ENCODE assay signal across 8 mouse cellular contexts in the genomic region with DNA sequence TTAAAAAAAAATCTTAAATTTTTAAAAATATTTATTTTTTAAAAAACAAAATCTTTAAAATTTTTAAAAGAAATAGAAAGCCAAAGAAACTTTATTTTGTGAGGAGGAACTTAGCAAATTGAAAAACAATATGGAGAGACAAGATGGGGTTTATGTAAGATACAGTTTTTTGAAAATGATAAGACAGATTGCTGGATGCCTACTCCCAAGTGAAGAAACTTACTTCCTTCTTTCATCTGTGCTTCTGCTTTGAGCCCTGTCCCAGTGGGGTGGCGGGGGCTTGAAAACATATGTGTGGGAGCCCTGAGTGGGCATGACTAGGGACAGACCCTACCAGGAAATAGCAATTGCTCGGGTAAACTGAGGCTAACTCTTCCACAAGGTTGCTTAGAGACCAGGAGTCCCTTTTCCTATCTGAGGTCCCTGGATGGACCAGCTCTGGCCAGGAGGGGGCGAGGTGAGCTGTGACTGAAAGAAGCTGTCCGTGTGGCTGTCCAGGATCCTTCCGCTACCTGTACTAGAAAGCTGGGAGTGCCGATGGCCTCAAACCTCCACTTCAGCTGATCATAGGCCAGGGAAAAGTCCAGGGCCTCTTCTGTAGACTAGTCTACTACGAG. TPM values are rescaled to one million over a fixed set of nuclear protein-coding genes. Genes with fewer than 3 reads are reported as not detected.
DNase-seq lines count a peak whose midpoint lies in the region; ATAC-seq and TF ChIP-seq lines count a peak whose summit lies in the region.

No protein-coding gene starts in this region.

- peaks cover 5% of the 10 kb centered on the region for H3K4me1 ChIP-seq in cortical plate, adult 2 months (ENCODE audit: control insufficient read depth, insufficient read depth, low read length)
- H3K4me1 ChIP-seq in liver, embryonic 11.5 days (replicated peaks; ENCODE audit: control insufficient read depth, insufficient read depth, low read length): peaks cover 23% of the 10 kb centered on the region
- peaks cover 16% of the 10 kb centered on the region for H3K4me1 ChIP-seq in neural tube, embryonic 11.5 days (ENCODE audit: control insufficient read depth, insufficient read depth, low read length)

- 13% methylated on average over 7 of the region's 7 CpGs for WGBS in liver, embryonic 11.5 days
- 18% methylated on average over 7 of the region's 7 CpGs for WGBS in neural tube, embryonic 11.5 days

- H3K9me3 ChIP-seq in liver, embryonic 11.5 days (ENCODE audit: control insufficient read depth, low read length): no peaks in the 10 kb centered on the region
- no peaks in the 10 kb centered on the region for H3K9me3 ChIP-seq in neural tube, embryonic 11.5 days (ENCODE audit: control insufficient read depth, low read length)

- no peak overlapping the region for H3K9ac ChIP-seq in liver, embryonic 11.5 days (ENCODE audit: low read depth, low read length)
- no peak overlapping the region for H3K9ac ChIP-seq in neural tube, embryonic 11.5 days (ENCODE audit: low read length)

- ATAC-seq in hematopoietic stem cell, adult 5-6 weeks (replicated peaks in 1 of 2; ENCODE audit: insufficient read depth in 1 of 2, low FRiP score in 2 of 2, low TSS enrichment in 1 of 2, low read depth in 1 of 2, poor library complexity in 2 of 2, severe bottlenecking in 2 of 2): peak; percentile 20 to 47; a peak in 2 of 4 replicates
- ATAC-seq in liver, embryonic 11.5 days (replicated peaks; ENCODE audit: low FRiP score): no peak
- ATAC-seq in neural tube, embryonic 11.5 days (ENCODE audit: insufficient read depth, low FRiP score, low TSS enrichment): no peak

- no peak overlapping the region for H3K4me3 ChIP-seq in cortical plate, adult 2 months (ENCODE audit: insufficient read depth, low read length)
- no peak overlapping the region for H3K4me3 ChIP-seq in liver, embryonic 11.5 days (ENCODE audit: low read depth, low read length)
- no peak overlapping the region for H3K4me3 ChIP-seq in neural tube, embryonic 11.5 days (ENCODE audit: low read depth, low read length)

- TF ChIP-seq POLR2A in cortical plate, adult 2 months (IDR thresholded peaks at IDR 0.05; ENCODE audit: extremely low read depth, insufficient read depth, low read length): no peak

- no peaks in the 10 kb centered on the region for H3K36me3 ChIP-seq in liver, embryonic 11.5 days (ENCODE audit: control insufficient read depth, insufficient read depth, low read length)
- no peaks in the 10 kb centered on the region for H3K36me3 ChIP-seq in neural tube, embryonic 11.5 days (ENCODE audit: control insufficient read depth, insufficient read depth, low read length)

- TF ChIP-seq CTCF in cortical plate, adult 2 months (IDR thresholded peaks at IDR 0.05; ENCODE audit: extremely low read depth, insufficient read depth, low read length): peak; percentile 60

- no peak overlapping the region for H3K27ac ChIP-seq in cortical plate, adult 2 months (ENCODE audit: insufficient read depth, low read length)
- H3K27ac ChIP-seq in liver, embryonic 11.5 days (ENCODE audit: low read depth, low read length): no peak overlapping the region
- H3K27ac ChIP-seq in neural tube, embryonic 11.5 days (ENCODE audit: low read depth, low read length): no peak overlapping the region

- DNase-seq in left cerebral cortex, adult 18-20 months (ENCODE audit: low spot score in 2 of 2): peak; percentile 57 to 59
- DNase-seq in left cerebral cortex, adult 11 months (ENCODE audit: low spot score): no peak
- peak; percentile 71 for DNase-seq in NIH3T3 (ENCODE audit: low read depth)
- DNase-seq in liver, embryonic 11.5 days (ENCODE audit: low spot score): peak; percentile 74
- DNase-seq in neural tube, embryonic 11.5 days (ENCODE audit: low spot score): peak; percentile 66
- DNase-seq in thymus, postnatal 4 days: peak; percentile 77

- H3K4me2 ChIP-seq in liver, embryonic 11.5 days: no peak overlapping the region
- H3K4me2 ChIP-seq in neural tube, embryonic 11.5 days (ENCODE audit: low read depth): no peak overlapping the region

- H3K27me3 ChIP-seq in liver, embryonic 11.5 days (replicated peaks; ENCODE audit: control insufficient read depth, insufficient read depth, low read length): no peaks in the 10 kb centered on the region
- no peaks in the 10 kb centered on the region for H3K27me3 ChIP-seq in neural tube, embryonic 11.5 days (ENCODE audit: control insufficient read depth, insufficient read depth, low read length)

RNA-seq across cellular contexts. Expression of gene Arf1, which starts 2.2 kb away (rescaled TPM):
- total RNA-seq in left cerebral cortex, adult 18-20 months (2021): 100 to 1,000 TPM; 451 to 469 TPM
- 569 and 571 TPM in 2 replicates for polyA plus RNA-seq in cortical plate, adult 2 months (2012; rRNA removed)
- 237 and 263 TPM in 2 replicates for total RNA-seq in hematopoietic stem cell, adult 5-6 weeks (2017)
- 505 and 548 TPM in 2 replicates for polyA plus RNA-seq in liver, embryonic 11.5 days (2014; fragmentation: Nextera tagmentation; extraction: Ambion mirVana)
- 656 and 670 TPM in 2 replicates for polyA plus RNA-seq in neural tube, embryonic 11.5 days (2014; fragmentation: Nextera tagmentation; extraction: Ambion mirVana)

RNA-seq across cellular contexts. Expression of gene 2310033P09Rik, which starts 22.1 kb away (rescaled TPM):
- total RNA-seq in left cerebral cortex, adult 18-20 months (2021): 10 to 100 TPM; 20.6 to 21.2 TPM
- 29.5 and 31.0 TPM in 2 replicates for polyA plus RNA-seq in cortical plate, adult 2 months (2012; rRNA removed)
- 16.6 and 23.1 TPM in 2 replicates for total RNA-seq in hematopoietic stem cell, adult 5-6 weeks (2017)
- 38.4 and 41.3 TPM in 2 replicates for polyA plus RNA-seq in liver, embryonic 11.5 days (2014; fragmentation: Nextera tagmentation; extraction: Ambion mirVana)
- polyA plus RNA-seq in neural tube, embryonic 11.5 days (2014; fragmentation: Nextera tagmentation; extraction: Ambion mirVana): 31.0 and 33.1 TPM in 2 replicates

RNA-seq across cellular contexts. Expression of gene Mrpl55, which starts 28.0 kb away (rescaled TPM):
- total RNA-seq in left cerebral cortex, adult 18-20 months (2021): 10 to 100 TPM; 43.8 to 44.4 TPM
- 53.6 and 57.1 TPM in 2 replicates for polyA plus RNA-seq in cortical plate, adult 2 months (2012; rRNA removed)
- 47.6 and 49.0 TPM in 2 replicates for total RNA-seq in hematopoietic stem cell, adult 5-6 weeks (2017)
- polyA plus RNA-seq in liver, embryonic 11.5 days (2014; fragmentation: Nextera tagmentation; extraction: Ambion mirVana): 104 and 106 TPM in 2 replicates
- polyA plus RNA-seq in neural tube, embryonic 11.5 days (2014; fragmentation: Nextera tagmentation; extraction: Ambion mirVana): 91.6 and 99.3 TPM in 2 replicates

RNA-seq across cellular contexts. Expression of gene Guk1, which starts 38.2 kb away (rescaled TPM):
- 100 to 1,000 TPM; 144 TPM for total RNA-seq in left cerebral cortex, adult 18-20 months (2021)
- 278 and 287 TPM in 2 replicates for polyA plus RNA-seq in cortical plate, adult 2 months (2012; rRNA removed)
- 48.5 and 54.2 TPM in 2 replicates for total RNA-seq in hematopoietic stem cell, adult 5-6 weeks (2017)
- 131 and 134 TPM in 2 replicates for polyA plus RNA-seq in liver, embryonic 11.5 days (2014; fragmentation: Nextera tagmentation; extraction: Ambion mirVana)
- 101 and 112 TPM in 2 replicates for polyA plus RNA-seq in neural tube, embryonic 11.5 days (2014; fragmentation: Nextera tagmentation; extraction: Ambion mirVana)

RNA-seq across cellular contexts. Expression of gene Gjc2, which starts 47.2 kb away (rescaled TPM):
- 1 to 10 TPM; 7.5 to 8.1 TPM for total RNA-seq in left cerebral cortex, adult 18-20 months (2021)
- 24.8 and 32.3 TPM in 2 replicates for polyA plus RNA-seq in cortical plate, adult 2 months (2012; rRNA removed)
- not detected in 2 replicates for total RNA-seq in hematopoietic stem cell, adult 5-6 weeks (2017)
- polyA plus RNA-seq in liver, embryonic 11.5 days (2014; fragmentation: Nextera tagmentation; extraction: Ambion mirVana): 0.07 TPM in 1 of 2 replicates, not detected in the other
- 0.28 TPM in 1 of 2 replicates, not detected in the other for polyA plus RNA-seq in neural tube, embryonic 11.5 days (2014; fragmentation: Nextera tagmentation; extraction: Ambion mirVana)

Comparison
In these comparisons a context has a peak if more than half of its experiments do, and no peak if none do; other contexts are left out.
1. ATAC-seq: peak in hematopoietic stem cell, adult 5-6 weeks (2 of 2); none in liver, embryonic 11.5 days (single experiment) and neural tube, embryonic 11.5 days (single experiment).